Mouse (Mus musculus) left cerebral cortex, postnatal 14 days (tissue): ENCODE data around the gene Hist2h2ab. TPM values are rescaled to one million over a fixed set of nuclear protein-coding genes. Genes with fewer than 3 reads are reported as not detected.
"Not testable (repeated sequence)": the region's sequence is repeated elsewhere in the genome, so short reads cannot be mapped to it uniquely, and the experiment has no call there.

Experiments used
- DNase-seq, 2 experiments: peaks; one replicate each; pipeline ENCODE4 v3.0.0; 2021 to 2022; ENCODE audit warnings: low spot score in 2 of 2, mixed read lengths in 1 of 2
- intact Hi-C: fragments of 180-260 bp; cut with DNase I; formaldehyde crosslinking; loops from one replicate; pipeline ENCODE4 v1.15.1; 2025
- total RNA-seq, 2 experiments: library from RNA; stranded (reverse); gene quantifications; 2 replicates each; pipeline ENCODE4 v1.2.3; 2021

Gene Hist2h2ab
- total RNA-seq, 2 experiments from 2014 or later = 7.4 to 11.7 TPM

DNA sequence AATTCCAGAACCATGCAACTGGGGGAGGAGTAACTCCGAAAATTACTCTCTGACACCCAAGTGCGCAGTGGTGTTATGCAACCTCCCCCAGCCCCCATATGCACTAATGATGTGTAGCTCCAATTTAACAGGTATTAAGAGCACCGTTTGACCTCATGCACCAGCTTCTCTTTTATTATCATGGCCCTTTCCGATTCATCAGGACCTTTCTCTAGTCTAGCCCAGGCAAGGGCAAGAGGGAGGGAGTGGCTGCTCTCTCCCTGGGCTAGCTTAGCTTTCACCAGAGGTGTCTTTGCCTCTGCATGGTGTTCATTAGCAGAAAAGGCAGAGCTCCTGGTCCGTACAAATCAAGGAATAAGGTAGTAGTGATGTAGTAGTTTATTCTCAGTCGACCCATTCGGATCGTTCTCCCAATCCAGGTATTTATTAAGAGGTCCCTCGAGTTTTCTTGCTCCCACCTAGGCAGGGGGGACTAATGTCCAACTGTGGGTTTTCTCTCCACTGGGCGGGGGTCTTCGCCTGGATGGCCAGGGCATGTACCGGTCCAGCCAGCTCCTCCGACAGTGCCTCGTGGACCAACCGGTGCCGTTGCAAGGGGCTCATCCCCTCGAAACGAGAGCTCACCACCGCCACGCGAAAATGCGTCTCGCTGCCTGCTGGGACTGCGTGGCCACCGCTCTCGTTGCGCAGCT is 23.1 kb upstream of the Hist2h2ab start:
- DNase-seq = no peak
- intact Hi-C loops = no loop called here

DNA sequence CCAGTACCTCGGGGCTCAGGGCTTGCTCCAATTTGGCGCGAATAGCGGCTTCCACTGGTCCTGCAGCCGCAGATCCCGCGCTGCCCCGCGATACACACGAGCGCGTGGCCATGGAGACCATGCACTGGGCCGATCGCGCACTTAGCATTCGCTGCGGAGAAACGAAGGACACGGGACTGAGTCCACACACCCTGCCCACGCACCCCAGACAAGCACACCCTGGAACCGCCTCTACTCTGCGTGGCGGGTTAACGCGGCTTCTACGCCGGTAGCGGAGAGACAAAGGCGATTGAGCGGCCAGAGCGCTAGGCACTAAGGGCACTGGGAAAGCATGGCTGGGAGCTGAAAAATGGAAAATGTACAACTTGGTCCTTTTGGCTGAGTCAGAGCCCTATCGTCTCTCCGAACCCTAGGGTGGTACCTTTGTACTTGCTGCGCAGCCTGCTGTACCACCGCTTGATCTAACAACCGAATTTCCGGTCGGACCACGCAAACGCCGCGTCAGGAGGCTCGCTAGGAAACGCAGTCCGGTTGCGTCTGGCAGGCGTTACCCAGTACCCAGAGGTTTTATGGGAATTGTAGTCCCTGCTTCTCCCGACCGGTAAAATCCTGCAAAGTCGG is 22.4 kb upstream of the Hist2h2ab start:
- intact Hi-C loops = no loop called here
- peak; percentile 93 to 95 for DNase-seq

DNA sequence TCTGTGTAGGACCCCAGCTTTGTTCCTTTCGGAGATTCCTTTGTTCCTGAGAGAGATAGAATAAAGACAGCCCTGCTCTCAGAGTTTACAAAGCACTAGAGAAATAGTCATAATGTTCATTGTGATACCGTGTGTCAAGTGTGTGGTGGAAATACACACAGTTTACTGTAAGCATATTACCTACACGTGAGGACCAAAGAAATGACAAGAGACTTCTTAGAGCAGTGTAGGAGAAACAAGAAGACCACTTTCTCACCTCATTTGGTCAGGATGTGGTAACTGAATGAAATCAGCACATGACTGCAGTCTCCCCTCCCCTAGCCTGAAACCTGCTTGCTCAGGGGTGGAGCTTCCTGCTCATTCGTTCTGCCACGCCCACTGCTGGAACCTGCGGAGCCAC is 21.5 kb upstream of the Hist2h2ab start:
- intact Hi-C loops = no loop called here
- no peak for DNase-seq

DNA sequence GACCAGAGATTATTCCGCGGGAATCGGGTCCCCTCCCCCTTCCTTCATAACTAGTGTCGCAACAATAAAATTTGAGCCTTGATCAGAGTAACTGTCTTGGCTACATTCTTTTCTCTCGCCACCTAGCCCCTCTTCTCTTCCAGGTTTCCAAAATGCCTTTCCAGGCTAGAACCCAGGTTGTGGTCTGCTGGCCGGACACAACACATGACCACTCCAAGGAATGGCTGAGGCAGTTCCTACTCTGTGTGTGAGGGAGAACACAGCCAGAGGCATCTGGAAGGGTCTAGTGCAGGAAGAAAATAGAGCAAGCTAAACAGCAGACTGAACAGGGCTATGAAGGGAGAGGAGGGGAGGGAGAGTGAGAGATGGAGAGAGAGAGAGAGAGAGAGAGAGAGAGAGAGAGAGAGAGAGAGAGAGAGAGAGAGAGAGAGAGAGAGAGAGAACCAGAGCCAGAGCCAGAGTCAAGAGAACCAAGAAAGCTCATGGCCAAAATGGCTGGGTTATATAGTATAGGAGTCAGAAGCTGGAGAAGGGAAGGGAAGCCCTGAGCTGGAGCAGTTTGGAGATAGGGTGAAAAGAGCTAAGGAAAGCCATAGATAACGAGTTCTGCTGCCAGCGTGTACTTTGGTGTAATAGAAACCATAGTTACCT is 20.9 kb upstream of the Hist2h2ab start:
- DNase-seq, intact Hi-C loops: not testable (repeated sequence)

DNA sequence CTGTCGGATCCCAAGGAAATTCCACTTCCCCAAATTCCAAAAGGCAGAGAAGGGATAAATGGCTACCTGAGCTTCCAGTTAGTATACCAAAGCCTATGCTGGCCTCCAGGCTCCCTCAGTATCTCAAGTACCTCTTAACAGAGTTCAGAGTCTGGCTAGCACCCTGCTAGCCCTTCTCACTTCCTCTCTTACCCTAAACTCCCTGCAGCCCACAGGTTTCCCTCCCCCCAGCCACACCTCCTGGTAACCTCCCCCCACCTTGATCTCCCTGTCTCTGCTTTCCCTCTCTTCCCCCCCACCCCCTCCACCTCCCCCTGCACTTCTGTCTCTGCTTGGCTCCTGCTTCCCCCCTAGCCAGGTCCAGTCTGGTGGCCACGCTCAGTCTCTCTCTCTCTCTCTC is 19.9 kb upstream of the Hist2h2ab start:
- DNase-seq = no peak
- intact Hi-C loops = no loop called here

DNA sequence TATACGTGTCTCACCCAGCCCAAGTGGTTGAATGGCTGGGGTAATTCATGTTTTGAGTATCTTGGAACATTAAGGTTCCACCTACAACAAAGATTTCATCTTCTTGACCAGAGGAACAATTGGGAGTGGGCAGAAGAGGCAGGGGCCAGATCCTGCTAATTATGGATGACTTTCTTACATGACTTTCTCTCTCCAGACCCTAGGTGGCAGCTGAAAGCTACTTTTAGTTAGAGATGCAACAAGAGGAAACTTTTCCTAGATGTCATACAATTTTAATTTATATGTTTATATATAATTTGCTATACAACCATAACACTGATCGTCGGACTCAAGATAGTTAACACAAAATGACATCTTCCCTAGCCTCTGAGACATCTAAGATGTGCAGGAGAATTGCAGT is 11.8 kb upstream of the Hist2h2ab start:
- DNase-seq = no peak
- intact Hi-C loops = no loop called here

DNA sequence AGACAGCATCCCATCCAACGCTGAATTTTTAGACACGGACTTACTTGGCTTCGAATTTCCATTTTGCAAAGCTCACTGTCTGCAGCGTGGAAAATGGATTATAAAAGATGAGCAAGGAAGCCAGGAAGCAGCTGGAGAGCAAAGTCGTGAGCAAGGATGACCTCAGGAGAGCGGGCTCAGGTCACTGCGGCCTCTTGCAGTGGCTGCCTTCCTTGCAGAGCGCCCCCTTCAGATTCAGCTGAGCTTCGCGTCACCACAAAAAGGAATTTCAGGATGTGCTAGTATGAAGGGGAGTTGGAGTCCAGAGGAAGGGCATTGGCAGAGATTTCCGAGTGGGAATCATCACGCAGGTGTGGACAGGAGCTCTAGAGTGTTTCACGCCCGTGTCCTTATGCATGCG is 10.4 kb upstream of the Hist2h2ab start:
- intact Hi-C loops = no loop called here
- no peak for DNase-seq

DNA sequence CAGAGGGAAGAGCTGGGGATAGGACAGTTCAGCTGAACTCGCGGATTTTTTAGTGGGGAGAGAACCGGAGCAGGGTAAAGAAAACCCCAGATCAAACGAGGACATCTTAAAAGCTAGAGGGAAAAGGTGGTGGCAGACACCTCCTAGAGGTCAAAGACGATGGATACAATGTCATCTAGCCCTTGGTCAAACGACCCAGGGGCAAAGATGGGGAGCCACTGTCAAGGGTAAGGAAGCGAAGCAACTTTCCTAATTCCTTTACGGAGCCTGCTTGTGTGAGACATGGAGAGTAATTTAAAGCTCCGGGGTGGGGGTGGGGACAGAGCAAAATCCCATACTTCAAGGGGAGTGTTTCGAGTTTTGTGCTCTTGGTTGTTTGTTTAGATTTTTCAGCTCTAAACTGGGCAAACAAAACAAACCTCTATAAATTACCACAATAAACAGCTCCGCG is 449 bp upstream of the Hist2h2ab start:
- no peak for DNase-seq
- intact Hi-C loops = no loop called here

DNA sequence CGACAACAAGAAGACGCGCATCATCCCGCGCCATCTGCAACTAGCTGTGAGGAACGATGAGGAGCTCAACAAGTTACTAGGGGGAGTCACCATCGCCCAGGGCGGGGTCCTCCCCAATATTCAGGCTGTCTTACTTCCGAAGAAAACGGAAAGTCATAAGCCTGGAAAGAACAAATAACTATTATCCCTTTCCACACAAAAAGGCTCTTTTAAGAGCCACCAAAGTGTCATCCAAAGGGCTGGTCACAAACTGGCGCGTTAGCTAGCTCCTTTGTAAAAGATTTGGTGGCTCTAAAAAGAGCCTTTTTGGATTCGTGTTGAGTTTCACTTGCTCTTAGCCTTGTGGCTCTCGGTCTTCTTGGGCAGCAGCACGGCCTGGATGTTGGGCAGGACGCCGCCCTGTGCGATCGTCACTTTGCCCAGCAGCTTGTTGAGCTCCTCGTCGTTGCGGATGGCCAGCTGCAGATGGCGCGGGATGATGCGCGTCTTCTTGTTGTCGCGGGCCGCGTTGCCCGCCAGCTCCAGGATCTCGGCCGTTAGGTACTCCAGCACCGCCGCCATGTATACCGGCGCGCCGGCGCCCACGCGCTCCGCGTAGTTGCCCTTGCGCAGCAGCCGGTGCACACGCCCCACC is 583 bp downstream of the Hist2h2ab start:
- not testable (repeated sequence) for DNase-seq
- intact Hi-C loops = loop anchor here (10.0 kb wide), 1 partner anchor 155 kb away; no protein-coding TSS in a partner anchor

DNA sequence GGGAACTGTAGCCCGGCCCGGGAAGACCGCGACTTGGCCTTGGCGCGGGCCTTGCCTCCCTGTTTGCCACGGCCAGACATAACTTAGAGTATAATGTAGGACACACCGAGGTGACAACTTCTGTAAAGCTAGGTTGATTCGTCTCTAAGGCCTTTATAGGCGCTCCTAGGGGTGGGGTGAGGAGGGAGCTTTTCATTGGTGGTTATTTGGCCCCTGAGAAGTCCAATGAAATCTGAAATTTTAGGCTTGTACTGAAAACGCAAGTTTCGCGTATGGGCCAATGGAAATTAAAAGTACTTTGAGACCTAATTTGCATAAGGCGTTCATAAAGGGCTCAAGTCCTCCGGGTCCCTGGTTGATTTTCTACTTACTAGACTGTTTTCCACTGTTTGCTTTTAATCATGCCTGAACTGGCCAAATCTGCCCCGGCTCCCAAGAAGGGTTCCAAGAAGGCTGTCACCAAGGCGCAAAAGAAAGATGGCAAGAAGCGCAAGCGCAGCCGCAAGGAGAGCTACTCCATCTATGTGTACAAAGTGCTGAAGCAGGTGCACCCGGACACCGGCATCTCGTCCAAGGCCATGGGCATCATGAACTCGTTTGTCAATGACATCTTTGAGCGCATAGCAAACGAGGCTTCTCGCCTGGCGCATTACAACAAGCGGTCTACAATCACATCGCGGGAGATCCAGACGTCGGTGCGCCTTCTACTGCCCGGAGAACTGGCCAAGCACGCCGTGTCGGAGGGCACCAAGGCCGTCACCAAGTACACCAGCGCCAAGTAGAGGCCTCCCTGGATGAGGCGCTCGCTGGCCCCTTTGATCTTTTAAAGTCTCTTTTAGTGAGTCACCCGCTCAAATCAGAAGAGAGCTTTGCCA is 1.3 kb downstream of the Hist2h2ab start, which contains the start of the genes Hist2h2ac and Hist2h2be:
Gene Hist2h2ac (minus strand): TSS at position 116 of the 875 bp plus-strand sequence.
Gene Hist2h2be (plus strand): TSS at position 355 of the 875 bp plus-strand sequence.
- DNase-seq = peak; percentile 83 to 87
- intact Hi-C loops = loop anchor here (10.0 kb wide), 1 partner anchor 156 kb away; no protein-coding TSS in a partner anchor

DNA sequence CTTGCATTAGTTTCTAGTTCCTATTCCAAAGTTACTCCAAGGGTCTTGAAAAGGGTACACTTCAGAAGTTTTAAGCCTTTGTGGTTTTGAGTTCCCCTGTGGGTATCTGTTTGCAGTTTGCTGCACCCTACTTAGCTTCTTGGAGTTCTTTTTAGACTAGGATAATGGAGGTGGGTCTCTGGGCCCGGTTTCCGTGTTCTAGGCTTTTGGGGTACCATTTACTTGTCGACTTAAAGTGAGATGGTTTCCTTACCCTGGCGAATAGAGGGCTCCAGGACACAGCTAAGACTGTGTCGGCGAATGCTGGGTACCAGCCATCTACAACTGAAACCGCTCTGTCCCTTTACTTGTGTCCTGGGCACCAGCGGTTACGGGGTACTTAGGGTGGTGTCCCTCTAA is 2.0 kb downstream of the Hist2h2ab start:
- intact Hi-C loops = loop anchor here (10.0 kb wide), 1 partner anchor 157 kb away; no protein-coding TSS in a partner anchor
- DNase-seq = no peak

DNA sequence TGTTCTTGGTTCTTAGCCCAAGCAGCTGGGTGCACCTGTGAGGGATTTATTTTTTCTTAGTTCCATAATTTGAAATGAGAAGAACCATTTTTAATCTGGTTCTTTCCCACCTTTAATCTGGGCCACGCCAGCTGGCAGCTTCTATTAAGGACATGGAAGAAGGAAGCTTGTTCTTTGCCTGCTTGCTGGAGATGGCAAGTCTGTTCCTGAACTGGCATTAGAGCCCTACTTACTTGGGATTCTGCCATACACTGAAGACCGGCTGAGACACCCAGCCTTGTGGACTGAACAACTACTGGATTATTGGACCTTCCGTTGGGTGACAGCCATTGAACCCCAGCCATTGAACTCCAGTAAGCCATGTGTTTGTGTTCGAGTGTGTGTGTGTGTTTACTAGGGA is 3.1 kb downstream of the Hist2h2ab start:
- DNase-seq = no peak
- intact Hi-C loops = loop anchor here (10.0 kb wide), 1 partner anchor 158 kb away; no protein-coding TSS in a partner anchor

DNA sequence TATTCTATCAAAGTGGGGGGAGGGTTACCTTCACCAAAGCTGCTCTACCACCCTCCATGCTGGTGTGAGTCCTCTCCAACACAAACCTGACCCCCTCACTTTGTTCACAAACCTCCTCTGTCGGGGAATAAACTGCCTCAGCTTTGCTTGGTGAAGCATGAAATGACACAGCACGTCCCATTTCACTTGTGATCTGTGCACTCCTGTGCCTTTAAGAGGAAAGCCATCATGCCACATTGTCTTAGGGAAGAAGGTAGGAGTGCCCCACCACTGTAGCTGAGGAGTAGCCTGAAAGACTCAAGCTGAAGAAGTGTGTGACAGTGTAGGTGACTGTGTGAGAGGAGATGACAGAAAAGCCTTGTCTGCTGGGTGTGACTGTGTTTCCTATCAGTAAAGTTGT is 5.8 kb downstream of the Hist2h2ab start:
- no peak for DNase-seq
- intact Hi-C loops = loop anchor here (10.0 kb wide), 1 partner anchor 161 kb away; no protein-coding TSS in a partner anchor

DNA sequence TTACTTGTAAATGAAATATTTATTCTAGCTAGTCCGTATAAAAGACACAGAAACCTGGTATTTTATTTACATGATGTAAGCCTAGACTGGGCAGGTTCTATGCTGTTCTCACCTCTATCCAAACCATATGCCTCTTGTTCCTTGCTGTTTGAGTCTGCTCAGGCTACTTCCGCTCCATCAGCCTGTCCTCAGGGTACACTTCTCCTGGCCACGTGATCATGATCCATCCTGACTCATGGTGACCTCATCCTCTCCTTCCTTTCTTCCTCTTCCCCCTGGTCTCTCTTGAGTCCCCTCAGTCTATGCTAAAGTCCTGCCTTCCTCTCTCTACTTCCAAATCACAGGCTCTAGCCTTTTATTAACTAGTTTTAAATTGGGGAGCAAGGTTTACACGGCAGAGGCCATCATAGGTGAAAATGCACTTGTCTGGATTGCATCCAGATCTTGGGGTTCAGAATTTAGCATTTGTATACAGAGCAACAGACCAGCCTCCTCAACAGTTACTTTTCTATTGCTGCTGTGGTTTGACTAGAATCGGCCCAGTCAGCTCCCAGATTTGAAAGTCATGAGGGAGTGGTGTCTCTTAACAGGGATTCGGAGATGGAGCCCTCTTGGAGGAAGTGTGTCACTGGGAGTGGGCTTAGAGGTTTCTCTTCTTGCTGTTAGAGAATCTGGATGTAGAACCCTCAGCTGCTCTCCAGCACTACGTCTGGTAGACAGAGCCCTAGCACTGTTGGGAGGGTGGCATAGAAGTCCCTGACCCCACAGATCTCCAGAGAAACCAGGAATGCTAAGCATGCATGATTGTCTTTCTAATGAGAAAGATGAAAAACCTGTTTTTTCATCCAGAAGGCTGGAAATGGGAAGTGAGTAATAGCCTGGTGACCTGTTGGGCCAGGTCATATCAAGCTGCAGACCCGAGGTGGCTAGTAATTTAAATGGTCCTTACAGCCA is 7.3 kb downstream of the Hist2h2ab start:
- intact Hi-C loops = loop anchor here (10.0 kb wide), 1 partner anchor 162 kb away; no protein-coding TSS in a partner anchor
- no peak for DNase-seq

DNA sequence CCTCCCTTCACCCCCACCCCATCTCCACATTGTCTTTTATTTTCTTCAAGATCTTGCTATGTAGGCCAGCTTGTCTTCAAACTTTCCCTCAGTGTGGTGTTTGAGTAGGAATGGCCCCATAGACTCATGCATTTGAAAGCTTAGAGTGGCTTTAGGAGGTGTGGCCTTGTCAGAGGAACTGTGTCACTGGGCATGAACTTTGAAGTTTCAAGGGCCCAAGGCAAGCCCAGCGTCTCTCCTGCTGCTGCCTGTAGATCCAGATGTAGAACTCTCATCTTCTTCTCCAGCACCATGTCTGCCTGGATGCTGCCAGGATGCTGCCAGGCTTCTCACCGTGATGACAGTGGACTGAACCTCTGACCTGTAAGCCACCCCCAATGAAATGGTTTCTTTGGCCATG is 9.2 kb downstream of the Hist2h2ab start:
- no peak for DNase-seq
- intact Hi-C loops = loop anchor here (10.0 kb wide), 1 partner anchor 164 kb away; no protein-coding TSS in a partner anchor

DNA sequence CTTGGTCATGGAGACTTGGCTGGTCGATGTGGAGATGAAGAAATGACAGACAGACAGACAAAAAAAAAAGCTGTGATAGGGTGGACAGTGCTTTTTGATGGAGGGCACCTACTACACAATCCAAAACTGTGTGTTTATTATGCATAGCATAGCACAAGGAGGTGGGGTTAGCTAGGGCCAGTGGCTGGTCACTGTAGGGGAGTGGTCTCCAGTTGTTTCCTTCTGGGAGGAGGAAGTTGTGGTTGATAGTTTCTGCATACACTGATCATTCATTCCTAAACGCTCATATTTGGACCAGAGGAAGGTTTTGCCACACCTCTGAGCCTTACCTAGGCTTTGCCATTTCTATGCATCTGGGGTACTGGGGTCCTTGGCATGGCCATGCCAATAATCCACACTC is 10.7 kb downstream of the Hist2h2ab start:
- intact Hi-C loops = no loop called here
- DNase-seq = no peak

DNA sequence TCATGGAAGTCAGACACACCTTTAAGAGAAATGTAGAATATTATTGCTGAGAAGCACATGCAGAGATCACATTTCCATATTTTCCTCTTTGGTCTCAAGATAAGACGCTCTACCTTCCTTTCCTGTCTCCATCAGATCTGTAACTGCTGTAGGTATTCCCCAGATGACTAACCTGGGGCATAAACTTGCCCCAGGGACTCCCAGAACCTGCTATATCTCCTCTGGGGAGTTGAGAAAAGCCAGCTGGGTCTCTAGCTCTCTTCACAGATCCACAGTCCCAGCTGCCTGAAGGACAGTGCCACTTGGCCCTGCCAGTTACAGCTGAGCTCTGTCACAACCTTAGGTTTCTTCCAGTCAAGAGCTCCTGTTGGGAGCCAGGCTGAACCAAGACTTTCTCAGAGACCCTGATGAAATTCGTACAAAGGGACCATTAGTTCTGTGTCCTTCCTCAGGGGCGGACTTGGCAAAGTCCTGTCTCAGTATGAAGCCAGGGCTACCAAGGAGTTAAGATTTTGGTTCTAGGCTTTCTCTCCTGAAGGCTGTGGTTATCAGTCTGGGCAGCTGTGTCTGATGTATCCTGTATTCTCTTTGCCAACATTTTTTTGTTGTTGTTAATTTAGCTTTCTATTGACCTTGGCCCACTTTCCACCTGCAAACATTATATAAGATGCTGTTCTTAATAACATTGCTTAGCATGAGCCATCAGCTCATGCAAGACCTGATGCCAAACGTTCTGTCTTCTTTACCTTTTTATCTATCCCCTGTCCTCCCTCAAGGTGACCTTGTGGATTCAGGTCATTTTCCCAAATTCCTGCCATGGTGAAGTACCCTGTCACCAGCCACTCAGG is 11.5 kb downstream of the Hist2h2ab start:
- DNase-seq = no peak
- intact Hi-C loops = no loop called here
